Mouse (Mus musculus): ENCODE measurements around the gene Shank3. TPM values are rescaled to one million over a fixed set of nuclear protein-coding genes. Genes with fewer than 3 reads are reported as not detected.

Shank3 gene
- polyA plus RNA-seq, 1 experiment: 5.6 TPM

- Histone ChIP-seq H3K9ac (ENCODE audit: low read depth, poor library complexity, severe bottlenecking) (no peak overlapping the region), H3K36me3 (ENCODE audit: control insufficient read depth, insufficient read depth, low read length, poor library complexity, severe bottlenecking) (no peaks in the 10 kb centered on the region), H3K4me3 (ENCODE audit: low read depth, low read length) (no peak overlapping the region), H3K27me3 (ENCODE audit: control insufficient read depth, insufficient read depth, low read length, poor library complexity, severe bottlenecking) (peaks cover 10% of the 10 kb centered on the region), H3K9me3 (replicated peaks; ENCODE audit: control insufficient read depth, insufficient read depth, low read length, poor library complexity, severe bottlenecking) (no peaks in the 10 kb centered on the region), H3K27ac (ENCODE audit: insufficient read depth, low read length) (no peak overlapping the region), H3K4me1 (ENCODE audit: control insufficient read depth, insufficient read depth, low read length) (no peaks in the 10 kb centered on the region)
- TF ChIP-seq CTCF (IDR thresholded peaks at IDR 0.05; ENCODE audit: low read depth, low read length) (no peak), POLR2A (IDR thresholded peaks at IDR 0.05; ENCODE audit: insufficient read depth, low read length) (no peak), EP300 (IDR thresholded peaks at IDR 0.05; ENCODE audit: insufficient read depth, low read depth, low read length) (no peak)
Measured at GRCm38 (mm10) chr15:89528201-89528850, 28.9 kb downstream of the Shank3 start.

DNA sequence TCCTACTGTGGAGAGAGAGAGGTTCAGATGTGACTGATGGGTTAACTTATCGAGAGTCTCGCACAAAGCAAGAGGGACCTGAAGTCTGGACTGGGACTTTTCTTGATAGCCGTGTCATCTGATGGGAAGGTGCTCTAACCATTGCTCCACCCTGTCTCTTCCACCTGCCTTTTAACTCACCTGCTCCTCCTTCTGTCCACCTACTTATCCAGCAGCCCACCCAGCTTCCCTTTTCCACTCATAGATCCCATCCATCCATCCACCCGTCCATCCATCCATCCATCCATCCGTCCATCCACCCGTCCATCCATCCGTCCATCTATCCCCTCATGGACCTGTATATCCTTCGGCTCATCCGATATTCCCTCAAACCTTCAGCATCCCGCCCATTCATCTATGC, 29.5 kb downstream of the Shank3 start:
- no peak for TF ChIP-seq EP300 (IDR thresholded peaks at IDR 0.05; ENCODE audit: insufficient read depth, low read depth, low read length)
- TF ChIP-seq POLR2A (IDR thresholded peaks at IDR 0.05; ENCODE audit: insufficient read depth, low read length): no peak
- TF ChIP-seq CTCF (IDR thresholded peaks at IDR 0.05; ENCODE audit: low read depth, low read length): no peak
- no peak overlapping the region for H3K9ac ChIP-seq (ENCODE audit: low read depth, poor library complexity, severe bottlenecking)
- H3K27me3 ChIP-seq (ENCODE audit: control insufficient read depth, insufficient read depth, low read length, poor library complexity, severe bottlenecking): peaks cover 5% of the 10 kb centered on the region

GRCm38 (mm10) chr15:89530336-89530735, 30.9 kb downstream of the Shank3 start:
- Histone ChIP-seq H3K9me3 (replicated peaks; ENCODE audit: control insufficient read depth, insufficient read depth, low read length, poor library complexity, severe bottlenecking) (no peaks in the 10 kb centered on the region), H3K9ac (ENCODE audit: low read depth, poor library complexity, severe bottlenecking) (no peak overlapping the region), H3K27me3 (ENCODE audit: control insufficient read depth, insufficient read depth, low read length, poor library complexity, severe bottlenecking) (no peaks in the 10 kb centered on the region), H3K4me3 (ENCODE audit: low read depth, low read length) (no peak overlapping the region), H3K27ac (ENCODE audit: insufficient read depth, low read length) (no peak overlapping the region), H3K36me3 (ENCODE audit: control insufficient read depth, insufficient read depth, low read length, poor library complexity, severe bottlenecking) (no peaks in the 10 kb centered on the region), H3K4me1 (ENCODE audit: control insufficient read depth, insufficient read depth, low read length) (no peaks in the 10 kb centered on the region)
- peak; percentile 78 for TF ChIP-seq CTCF (IDR thresholded peaks at IDR 0.05; ENCODE audit: low read depth, low read length)
- no peak for TF ChIP-seq POLR2A (IDR thresholded peaks at IDR 0.05; ENCODE audit: insufficient read depth, low read length)
- TF ChIP-seq EP300 (IDR thresholded peaks at IDR 0.05; ENCODE audit: insufficient read depth, low read depth, low read length): no peak

More for the DNA sequence above, 29.5 kb downstream of the Shank3 start:
- Histone ChIP-seq H3K4me3 (ENCODE audit: low read depth, low read length) (no peak overlapping the region), H3K36me3 (ENCODE audit: control insufficient read depth, insufficient read depth, low read length, poor library complexity, severe bottlenecking) (no peaks in the 10 kb centered on the region), H3K27ac (ENCODE audit: insufficient read depth, low read length) (no peak overlapping the region), H3K4me1 (ENCODE audit: control insufficient read depth, insufficient read depth, low read length) (no peaks in the 10 kb centered on the region), H3K9me3 (replicated peaks; ENCODE audit: control insufficient read depth, insufficient read depth, low read length, poor library complexity, severe bottlenecking) (no peaks in the 10 kb centered on the region)

DNA sequence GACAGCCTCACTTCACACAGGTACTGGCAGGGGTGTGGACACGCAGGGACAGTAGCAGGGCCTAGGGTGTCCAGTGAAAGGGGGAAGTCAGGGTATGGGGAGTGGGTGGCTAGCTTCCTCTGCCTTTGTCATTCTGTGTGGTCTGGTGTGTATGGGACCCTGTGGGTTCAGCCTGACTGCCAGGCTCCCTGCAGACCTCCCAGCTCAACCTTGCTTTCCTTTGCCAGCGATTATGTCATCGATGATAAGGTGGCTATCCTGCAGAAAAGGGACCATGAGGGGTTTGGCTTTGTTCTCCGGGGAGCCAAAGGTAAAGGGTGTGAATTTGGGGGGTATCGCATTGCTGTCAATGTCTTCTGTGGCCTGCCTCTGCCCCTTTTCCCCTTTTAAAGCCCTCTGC, 32.0 kb downstream of the Shank3 start:
- Histone ChIP-seq H3K9me3 (replicated peaks; ENCODE audit: control insufficient read depth, insufficient read depth, low read length, poor library complexity, severe bottlenecking) (no peaks in the 10 kb centered on the region), H3K9ac (ENCODE audit: low read depth, poor library complexity, severe bottlenecking) (no peak overlapping the region), H3K36me3 (ENCODE audit: control insufficient read depth, insufficient read depth, low read length, poor library complexity, severe bottlenecking) (no peaks in the 10 kb centered on the region), H3K27me3 (ENCODE audit: control insufficient read depth, insufficient read depth, low read length, poor library complexity, severe bottlenecking) (no peaks in the 10 kb centered on the region), H3K27ac (ENCODE audit: insufficient read depth, low read length) (no peak overlapping the region), H3K4me1 (ENCODE audit: control insufficient read depth, insufficient read depth, low read length) (no peaks in the 10 kb centered on the region), H3K4me3 (ENCODE audit: low read depth, low read length) (no peak overlapping the region)
- no peak for TF ChIP-seq CTCF (IDR thresholded peaks at IDR 0.05; ENCODE audit: low read depth, low read length)
- no peak for TF ChIP-seq POLR2A (IDR thresholded peaks at IDR 0.05; ENCODE audit: insufficient read depth, low read length)

GRCm38 (mm10) chr15:89532026-89532923, 32.9 kb downstream of the Shank3 start:
- H3K4me3 ChIP-seq (ENCODE audit: low read depth, low read length): peak overlapping the region; percentile 32
- no peaks in the 10 kb centered on the region for H3K4me1 ChIP-seq (ENCODE audit: control insufficient read depth, insufficient read depth, low read length)
- no peaks in the 10 kb centered on the region for H3K9me3 ChIP-seq (replicated peaks; ENCODE audit: control insufficient read depth, insufficient read depth, low read length, poor library complexity, severe bottlenecking)
- H3K27ac ChIP-seq (ENCODE audit: insufficient read depth, low read length): no peak overlapping the region
- peak overlapping the region; percentile 13; the same call in 1 of the 2 replicates for H3K9ac ChIP-seq (ENCODE audit: low read depth, poor library complexity, severe bottlenecking)
- H3K36me3 ChIP-seq (ENCODE audit: control insufficient read depth, insufficient read depth, low read length, poor library complexity, severe bottlenecking): no peaks in the 10 kb centered on the region
- H3K27me3 ChIP-seq (ENCODE audit: control insufficient read depth, insufficient read depth, low read length, poor library complexity, severe bottlenecking): no peaks in the 10 kb centered on the region
- TF ChIP-seq EP300 (IDR thresholded peaks at IDR 0.05; ENCODE audit: insufficient read depth, low read depth, low read length): no peak
- TF ChIP-seq POLR2A (IDR thresholded peaks at IDR 0.05; ENCODE audit: insufficient read depth, low read length): no peak
- no peak for TF ChIP-seq CTCF (IDR thresholded peaks at IDR 0.05; ENCODE audit: low read depth, low read length)

Measured in ES-Bruce4 (cell line).